Mouse (Mus musculus) small intestine, adult 10 weeks (tissue): ENCODE data around the gene Gm10097. TPM values are rescaled to one million over a fixed set of nuclear protein-coding genes. Genes with fewer than 3 reads are reported as not detected.

Experiments used
- polyA plus RNA-seq: library from polyadenylated mRNA; stranded (reverse); fragments of 350-450 nt; fragmentation: Illumina TruSeq; extraction: RNeasy Lipid Tissue Mini Kit (QIAGEN cat#74804); gene quantifications from one replicate; pipeline ENCODE4 v1.2.3, GENCODE M21; 2014; ENCODE audit warnings: low replicate concordance

The Gm10097 gene
- not detected for polyA plus RNA-seq

DNA sequence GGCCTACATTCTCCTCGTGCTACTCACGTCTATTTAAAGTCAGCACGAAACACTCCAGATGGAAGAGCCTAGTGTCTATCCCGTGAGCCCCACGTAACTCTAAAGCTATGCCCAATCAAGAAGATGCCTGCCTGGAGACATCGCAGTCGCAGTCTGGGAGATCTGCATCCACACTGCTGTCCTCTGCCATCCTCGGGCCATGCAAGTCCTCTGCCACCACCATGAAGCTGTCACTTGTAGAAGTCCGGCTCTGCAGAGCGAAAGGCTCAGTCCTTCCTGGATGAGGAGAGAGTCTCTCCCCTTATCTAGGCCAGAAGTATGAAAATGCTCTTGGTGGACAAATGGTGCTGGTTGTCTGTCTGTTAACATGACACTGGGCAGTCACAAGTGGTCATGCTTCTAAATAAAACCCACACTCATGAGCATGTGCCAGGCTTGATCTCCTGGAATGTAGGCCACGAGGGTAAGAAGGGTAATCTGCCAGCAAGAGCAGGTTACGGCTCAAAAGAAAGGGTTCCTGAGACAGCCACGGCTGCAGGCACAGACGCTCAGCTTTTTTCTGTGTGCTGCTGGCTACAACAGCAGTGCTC lies at the start of gene Gm10097:
Gene Gm10097, plus strand, starts transcription at position 517 of the 590 bp plus-strand sequence.

